Mouse (Mus musculus): ENCODE measurements around the gene Gimap8.

- TF ChIP-seq GATA1 (IDR thresholded peaks at IDR 0.05; ENCODE audit: borderline replicate concordance, low read length) (no peak), FLI1 (IDR thresholded peaks at IDR 0.05; ENCODE audit: low read length) (no peak)
Observed at GRCm38 (mm10) chr6:48666159-48666586, 19.1 kb downstream of the Gimap8 start.

Measured in megakaryocyte, embryonic 14.5 days (primary cell).